Mouse (Mus musculus): ENCODE measurements around the gene Mrgprd. TPM values are rescaled to one million over a fixed set of nuclear protein-coding genes. Genes with fewer than 3 reads are reported as not detected.

Mrgprd gene
- polyA plus RNA-seq, 1 experiment from 2014 or later, result not detected

GRCm38 (mm10) chr7:145308866-145309265 lies 5.8 kb upstream of the Mrgprd start:
- WGBS, result 66% methylated on average over 4 of the region's 4 CpGs
- ATAC-seq (ENCODE audit: insufficient number of reproducible peaks, insufficient read depth, low FRiP score, low read depth), result no peak

GRCm38 (mm10) chr7:145309877-145310276 lies 4.8 kb upstream of the Mrgprd start:
- 84% methylated on average over 1 of the region's 1 CpGs for WGBS
- H3K4me2 ChIP-seq (replicated peaks; ENCODE audit: low read depth, low read length), result no peak overlapping the region
- H3K9ac ChIP-seq (replicated peaks; ENCODE audit: low read depth, low read length), result no peak overlapping the region
- no peaks in the 10 kb centered on the region for H3K27me3 ChIP-seq (ENCODE audit: control insufficient read depth, insufficient read depth, low read length)
- H3K4me1 ChIP-seq (ENCODE audit: control insufficient read depth, insufficient read depth, low read length), result no peaks in the 10 kb centered on the region
- no peak overlapping the region for H3K27ac ChIP-seq (ENCODE audit: low read length)
- ATAC-seq (ENCODE audit: insufficient number of reproducible peaks, insufficient read depth, low FRiP score, low read depth), result no peak
- H3K9me3 ChIP-seq (ENCODE audit: control insufficient read depth, low read depth, low read length), result no peaks in the 10 kb centered on the region
- H3K36me3 ChIP-seq (ENCODE audit: control insufficient read depth, insufficient read depth, low read length), result no peaks in the 10 kb centered on the region
- H3K4me3 ChIP-seq (ENCODE audit: low read depth, low read length), result no peak overlapping the region

More at GRCm38 (mm10) chr7:145308866-145309265, 5.8 kb upstream of the Mrgprd start:
- no peak overlapping the region for H3K27ac ChIP-seq (ENCODE audit: low read length)
- no peak overlapping the region for H3K9ac ChIP-seq (replicated peaks; ENCODE audit: low read depth, low read length)
- H3K4me1 ChIP-seq (ENCODE audit: control insufficient read depth, insufficient read depth, low read length), result no peaks in the 10 kb centered on the region
- no peak overlapping the region for H3K4me3 ChIP-seq (ENCODE audit: low read depth, low read length)
- H3K9me3 ChIP-seq (ENCODE audit: control insufficient read depth, low read depth, low read length), result no peaks in the 10 kb centered on the region
- H3K27me3 ChIP-seq (ENCODE audit: control insufficient read depth, insufficient read depth, low read length), result no peaks in the 10 kb centered on the region
- H3K36me3 ChIP-seq (ENCODE audit: control insufficient read depth, insufficient read depth, low read length), result no peaks in the 10 kb centered on the region
- no peak overlapping the region for H3K4me2 ChIP-seq (replicated peaks; ENCODE audit: low read depth, low read length)

GRCm38 (mm10) chr7:145310526-145310925 lies 4.1 kb upstream of the Mrgprd start:
- Histone ChIP-seq H3K9me3 (ENCODE audit: control insufficient read depth, low read depth, low read length) (no peaks in the 10 kb centered on the region), H3K36me3 (ENCODE audit: control insufficient read depth, insufficient read depth, low read length) (no peaks in the 10 kb centered on the region), H3K4me3 (ENCODE audit: low read depth, low read length) (no peak overlapping the region), H3K4me2 (replicated peaks; ENCODE audit: low read depth, low read length) (no peak overlapping the region), H3K27ac (ENCODE audit: low read length) (no peak overlapping the region), H3K27me3 (ENCODE audit: control insufficient read depth, insufficient read depth, low read length) (no peaks in the 10 kb centered on the region), H3K9ac (replicated peaks; ENCODE audit: low read depth, low read length) (no peak overlapping the region), H3K4me1 (ENCODE audit: control insufficient read depth, insufficient read depth, low read length) (no peaks in the 10 kb centered on the region)
- 51% methylated on average over 5 of the region's 5 CpGs for WGBS
- no peak for ATAC-seq (ENCODE audit: insufficient number of reproducible peaks, insufficient read depth, low FRiP score, low read depth)

GRCm38 (mm10) chr7:145312137-145312536 lies 2.5 kb upstream of the Mrgprd start:
- 68% methylated on average over 3 of the region's 3 CpGs for WGBS
- Histone ChIP-seq H3K4me2 (replicated peaks; ENCODE audit: low read depth, low read length) (no peak overlapping the region), H3K4me3 (ENCODE audit: low read depth, low read length) (no peak overlapping the region), H3K9ac (replicated peaks; ENCODE audit: low read depth, low read length) (no peak overlapping the region), H3K27ac (ENCODE audit: low read length) (no peak overlapping the region), H3K4me1 (ENCODE audit: control insufficient read depth, insufficient read depth, low read length) (no peaks in the 10 kb centered on the region), H3K36me3 (ENCODE audit: control insufficient read depth, insufficient read depth, low read length) (no peaks in the 10 kb centered on the region), H3K27me3 (ENCODE audit: control insufficient read depth, insufficient read depth, low read length) (no peaks in the 10 kb centered on the region), H3K9me3 (ENCODE audit: control insufficient read depth, low read depth, low read length) (no peaks in the 10 kb centered on the region)
- no peak for ATAC-seq (ENCODE audit: insufficient number of reproducible peaks, insufficient read depth, low FRiP score, low read depth)

GRCm38 (mm10) chr7:145317522-145317921 lies 2.9 kb downstream of the Mrgprd start:
- H3K9ac ChIP-seq (replicated peaks; ENCODE audit: low read depth, low read length), result no peak overlapping the region
- no peaks in the 10 kb centered on the region for H3K27me3 ChIP-seq (ENCODE audit: control insufficient read depth, insufficient read depth, low read length)
- H3K36me3 ChIP-seq (ENCODE audit: control insufficient read depth, insufficient read depth, low read length), result no peaks in the 10 kb centered on the region
- H3K4me1 ChIP-seq (ENCODE audit: control insufficient read depth, insufficient read depth, low read length), result no peaks in the 10 kb centered on the region
- WGBS, result 76% methylated on average over 4 of the region's 4 CpGs
- no peak overlapping the region for H3K4me2 ChIP-seq (replicated peaks; ENCODE audit: low read depth, low read length)
- no peak overlapping the region for H3K4me3 ChIP-seq (ENCODE audit: low read depth, low read length)
- H3K27ac ChIP-seq (ENCODE audit: low read length), result no peak overlapping the region
- H3K9me3 ChIP-seq (ENCODE audit: control insufficient read depth, low read depth, low read length), result no peaks in the 10 kb centered on the region
- no peak for ATAC-seq (ENCODE audit: insufficient number of reproducible peaks, insufficient read depth, low FRiP score, low read depth)

GRCm38 (mm10) chr7:145319481-145319880 lies 4.8 kb downstream of the Mrgprd start:
- ATAC-seq (ENCODE audit: insufficient number of reproducible peaks, insufficient read depth, low FRiP score, low read depth), result no peak
- H3K27ac ChIP-seq (ENCODE audit: low read length), result no peak overlapping the region
- WGBS, result 80% methylated on average over 3 of the region's 3 CpGs
- no peak overlapping the region for H3K4me2 ChIP-seq (replicated peaks; ENCODE audit: low read depth, low read length)
- H3K9ac ChIP-seq (replicated peaks; ENCODE audit: low read depth, low read length), result no peak overlapping the region
- no peaks in the 10 kb centered on the region for H3K9me3 ChIP-seq (ENCODE audit: control insufficient read depth, low read depth, low read length)
- no peak overlapping the region for H3K4me3 ChIP-seq (ENCODE audit: low read depth, low read length)
- H3K27me3 ChIP-seq (ENCODE audit: control insufficient read depth, insufficient read depth, low read length), result no peaks in the 10 kb centered on the region
- no peaks in the 10 kb centered on the region for H3K4me1 ChIP-seq (ENCODE audit: control insufficient read depth, insufficient read depth, low read length)
- no peaks in the 10 kb centered on the region for H3K36me3 ChIP-seq (ENCODE audit: control insufficient read depth, insufficient read depth, low read length)

- no peak for ATAC-seq (ENCODE audit: insufficient number of reproducible peaks, insufficient read depth, low FRiP score, low read depth)
- 30% methylated on average over 4 of the region's 4 CpGs for WGBS
- Histone ChIP-seq H3K4me2 (replicated peaks; ENCODE audit: low read depth, low read length) (no peak overlapping the region), H3K9ac (replicated peaks; ENCODE audit: low read depth, low read length) (no peak overlapping the region), H3K27ac (ENCODE audit: low read length) (no peak overlapping the region), H3K4me3 (ENCODE audit: low read depth, low read length) (no peak overlapping the region), H3K4me1 (ENCODE audit: control insufficient read depth, insufficient read depth, low read length) (no peaks in the 10 kb centered on the region), H3K9me3 (ENCODE audit: control insufficient read depth, low read depth, low read length) (no peaks in the 10 kb centered on the region), H3K36me3 (ENCODE audit: control insufficient read depth, insufficient read depth, low read length) (no peaks in the 10 kb centered on the region), H3K27me3 (ENCODE audit: control insufficient read depth, insufficient read depth, low read length) (no peaks in the 10 kb centered on the region)
These were observed 9.0 kb downstream of the Mrgprd start for GRCm38 (mm10) chr7:145323607-145324006.

GRCm38 (mm10) chr7:145325697-145326096 lies 11.1 kb downstream of the Mrgprd start:
- H3K4me3 ChIP-seq (ENCODE audit: low read depth, low read length), result no peak overlapping the region
- no peaks in the 10 kb centered on the region for H3K36me3 ChIP-seq (ENCODE audit: control insufficient read depth, insufficient read depth, low read length)
- no peak overlapping the region for H3K27ac ChIP-seq (ENCODE audit: low read length)
- WGBS, result 26% methylated on average over 2 of the region's 2 CpGs
- ATAC-seq (ENCODE audit: insufficient number of reproducible peaks, insufficient read depth, low FRiP score, low read depth), result no peak
- H3K4me2 ChIP-seq (replicated peaks; ENCODE audit: low read depth, low read length), result no peak overlapping the region
- 0 out of 2 replicates have a peak, but pooled peaks cover 4% of the 10 kb centered on the region for H3K4me1 ChIP-seq (ENCODE audit: control insufficient read depth, insufficient read depth, low read length)
- no peak overlapping the region for H3K9ac ChIP-seq (replicated peaks; ENCODE audit: low read depth, low read length)
- no peaks in the 10 kb centered on the region for H3K27me3 ChIP-seq (ENCODE audit: control insufficient read depth, insufficient read depth, low read length)
- no peaks in the 10 kb centered on the region for H3K9me3 ChIP-seq (ENCODE audit: control insufficient read depth, low read depth, low read length)

- no peak overlapping the region for H3K4me3 ChIP-seq (ENCODE audit: low read depth, low read length)
- WGBS, result 64% methylated on average over 2 of the region's 2 CpGs
- ATAC-seq (ENCODE audit: insufficient number of reproducible peaks, insufficient read depth, low FRiP score, low read depth), result no peak
- H3K4me1 ChIP-seq (ENCODE audit: control insufficient read depth, insufficient read depth, low read length), result peaks cover 7% of the 10 kb centered on the region; the same call in 1 of the 2 replicates
- H3K27me3 ChIP-seq (ENCODE audit: control insufficient read depth, insufficient read depth, low read length), result no peaks in the 10 kb centered on the region
- no peak overlapping the region for H3K9ac ChIP-seq (replicated peaks; ENCODE audit: low read depth, low read length)
- no peak overlapping the region for H3K27ac ChIP-seq (ENCODE audit: low read length)
- no peaks in the 10 kb centered on the region for H3K36me3 ChIP-seq (ENCODE audit: control insufficient read depth, insufficient read depth, low read length)
- H3K4me2 ChIP-seq (replicated peaks; ENCODE audit: low read depth, low read length), result no peak overlapping the region
- H3K9me3 ChIP-seq (ENCODE audit: control insufficient read depth, low read depth, low read length), result no peaks in the 10 kb centered on the region
These were observed 15.3 kb downstream of the Mrgprd start for GRCm38 (mm10) chr7:145329982-145330381.
